Mouse (Mus musculus) intestine, embryonic 14.5 days (tissue): Measurements from ENCODE around the gene Esrrg. TPM values are rescaled to one million over a fixed set of nuclear protein-coding genes. Genes with fewer than 3 reads are reported as not detected.

Source experiments
- ATAC-seq: fragments of 200-750 bp; cut with Nextera tagmentation; replicated peaks from 2 replicates; pipeline ENCODE4 v1.8.0; 2017; ENCODE audit warnings: low read depth, moderate number of reproducible peaks, moderate TSS enrichment, moderate library complexity; ENCODE audit not compliant: low FRiP score, low TSS enrichment
- DNase-seq: peaks from one replicate; pipeline ENCODE4 v3.0.0-alpha.2; 2018; ENCODE audit warnings: low spot score
- H3K27ac ChIP-seq: fragments of 300-500 bp; sonication (generic); 2 replicates; pipeline ENCODE4 v1.5.1; 2014; ENCODE audit warnings: low read depth, mild to moderate bottlenecking, control low read depth
- H3K27me3 ChIP-seq: fragments of 300-500 bp; sonication (generic); replicated peaks from 2 replicates; pipeline ENCODE4 v1.6.1; 2014; ENCODE audit warnings: low read length, control low read depth; ENCODE audit not compliant: control insufficient read depth, insufficient read depth
- H3K36me3 ChIP-seq: fragments of 300-500 bp; sonication (generic); 2 replicates; pipeline ENCODE4 v1.6.1; 2014; ENCODE audit warnings: low read length, control low read depth; ENCODE audit not compliant: control insufficient read depth, insufficient read depth
- H3K4me1 ChIP-seq: fragments of 300-500 bp; sonication (generic); replicated peaks from 2 replicates; pipeline ENCODE4 v1.6.1; 2014; ENCODE audit warnings: low read length, control low read depth, mixed read lengths; ENCODE audit not compliant: control insufficient read depth, insufficient read depth
- H3K4me2 ChIP-seq: fragments of 300-500 bp; sonication (generic); 2 replicates; pipeline ENCODE4 v1.6.1; 2014; ENCODE audit warnings: low read length
- H3K4me3 ChIP-seq: fragments of 300-500 bp; sonication (generic); 2 replicates; pipeline ENCODE4 v1.5.1; 2014; ENCODE audit warnings: low read depth, low read length, control low read depth, mixed read lengths
- H3K9ac ChIP-seq: fragments of 300-500 bp; sonication (generic); 2 replicates; pipeline ENCODE4 v1.6.1; 2014; ENCODE audit warnings: mild to moderate bottlenecking, low read length
- H3K9me3 ChIP-seq: fragments of 300-500 bp; sonication (generic); 2 replicates; pipeline ENCODE4 v1.6.1; 2016; ENCODE audit warnings: low read length, control low read depth; ENCODE audit not compliant: control insufficient read depth
- WGBS: fragments of 180-500 bp; shearing (Covaris S2); extraction: QIAGEN DNeasy Blood & Tissue Kit; methylation state at CpG from one replicate; pipeline ENCODE4 v1.1.7; 2014; 5-methylcytosine and 5-hydroxymethylcytosine counted together
- polyA plus RNA-seq: library from polyadenylated mRNA; unstranded; fragments of >200 nt; fragmentation: Nextera tagmentation; extraction: Ambion mirVana; gene quantifications from 2 replicates; pipeline ENCODE4 v1.2.1, GENCODE M21; 2014

Esrrg gene
- polyA plus RNA-seq, 1 experiment from 2014 or later: 6.9 TPM

GRCm38 (mm10) chr1:187785226-187785625 is 176.6 kb downstream of the Esrrg start:
- Histone ChIP-seq H3K9me3 (no peaks in the 10 kb centered on the region), H3K27me3 (no peaks in the 10 kb centered on the region), H3K36me3 (no peaks in the 10 kb centered on the region), H3K4me1 (no peaks in the 10 kb centered on the region), H3K4me2 (no peak overlapping the region), H3K4me3 (no peak overlapping the region), H3K9ac (no peak overlapping the region), H3K27ac (no peak overlapping the region)
- DNase-seq (peak; percentile 20), ATAC-seq (no peak)
- 81% methylated on average over 4 of the region's 4 CpGs for WGBS

- 37% methylated on average over 7 of the region's 7 CpGs for WGBS
- ATAC-seq: no peak
Observed at GRCm38 (mm10) chr1:187787055-187788016, 178.7 kb downstream of the Esrrg start.

GRCm38 (mm10) chr1:187794240-187794930 is 185.8 kb downstream of the Esrrg start:
- no peak for DNase-seq
- no peak overlapping the region for H3K27ac ChIP-seq
- no peak for ATAC-seq
- H3K36me3 ChIP-seq: no peaks in the 10 kb centered on the region
- H3K4me3 ChIP-seq: no peak overlapping the region
- 85% methylated on average over 5 of the region's 5 CpGs for WGBS
- no peaks in the 10 kb centered on the region for H3K9me3 ChIP-seq
- no peak overlapping the region for H3K4me2 ChIP-seq
- no peak overlapping the region for H3K9ac ChIP-seq
- H3K27me3 ChIP-seq: no peaks in the 10 kb centered on the region
- H3K4me1 ChIP-seq: no peaks in the 10 kb centered on the region; the same call in 1 of the 2 replicates

More at GRCm38 (mm10) chr1:187787055-187788016, 178.7 kb downstream of the Esrrg start:
- H3K9me3 ChIP-seq: no peaks in the 10 kb centered on the region
- no peak overlapping the region for H3K9ac ChIP-seq
- H3K27me3 ChIP-seq: no peaks in the 10 kb centered on the region
- H3K4me2 ChIP-seq: no peak overlapping the region
- DNase-seq: peak; percentile 44
- no peaks in the 10 kb centered on the region for H3K4me1 ChIP-seq
- H3K36me3 ChIP-seq: no peaks in the 10 kb centered on the region
- no peak overlapping the region for H3K4me3 ChIP-seq
- H3K27ac ChIP-seq: no peak overlapping the region

- DNase-seq: no peak
- H3K4me1 ChIP-seq: no peaks in the 10 kb centered on the region; the same call in 1 of the 2 replicates
- 63% methylated on average over 3 of the region's 3 CpGs for WGBS
Observed at GRCm38 (mm10) chr1:187795551-187795950, 187.0 kb downstream of the Esrrg start.

GRCm38 (mm10) chr1:187799300-187799699 is 190.7 kb downstream of the Esrrg start:
- WGBS: 58% methylated on average over 7 of the region's 7 CpGs
- peaks cover 11% of the 10 kb centered on the region; the same call in 1 of the 2 replicates for H3K4me1 ChIP-seq
- no peak overlapping the region for H3K4me3 ChIP-seq
- no peak overlapping the region for H3K4me2 ChIP-seq
- DNase-seq (no peak), ATAC-seq (no peak)
- H3K36me3 ChIP-seq: no peaks in the 10 kb centered on the region
- H3K9me3 ChIP-seq: no peaks in the 10 kb centered on the region
- no peak overlapping the region for H3K27ac ChIP-seq
- no peaks in the 10 kb centered on the region for H3K27me3 ChIP-seq
- no peak overlapping the region for H3K9ac ChIP-seq

More at GRCm38 (mm10) chr1:187795551-187795950, 187.0 kb downstream of the Esrrg start:
- H3K9me3 ChIP-seq: no peaks in the 10 kb centered on the region
- no peak overlapping the region for H3K9ac ChIP-seq
- H3K4me3 ChIP-seq: no peak overlapping the region
- no peak for ATAC-seq
- no peaks in the 10 kb centered on the region for H3K36me3 ChIP-seq
- no peak overlapping the region for H3K27ac ChIP-seq
- no peak overlapping the region for H3K4me2 ChIP-seq
- no peaks in the 10 kb centered on the region for H3K27me3 ChIP-seq

- WGBS: 90% methylated on average over 10 of the region's 10 CpGs
- Histone ChIP-seq H3K9ac (no peak overlapping the region), H3K4me2 (no peak overlapping the region), H3K27me3 (no peaks in the 10 kb centered on the region), H3K4me1 (peaks cover 11% of the 10 kb centered on the region; the same call in 1 of the 2 replicates), H3K4me3 (no peak overlapping the region), H3K36me3 (no peaks in the 10 kb centered on the region), H3K9me3 (no peaks in the 10 kb centered on the region), H3K27ac (no peak overlapping the region)
- DNase-seq: no peak
- ATAC-seq: no peak
Observed at GRCm38 (mm10) chr1:187800761-187801160, 192.2 kb downstream of the Esrrg start.

- 37% methylated on average over 5 of the region's 5 CpGs for WGBS
Observed at GRCm38 (mm10) chr1:187803566-187803965, 195.0 kb downstream of the Esrrg start.

GRCm38 (mm10) chr1:187803997-187804396 is 195.4 kb downstream of the Esrrg start:
- Histone ChIP-seq H3K27ac (no peak overlapping the region), H3K9ac (no peak overlapping the region), H3K4me2 (no peak overlapping the region), H3K27me3 (no peaks in the 10 kb centered on the region), H3K9me3 (no peaks in the 10 kb centered on the region), H3K4me1 (peaks cover 11% of the 10 kb centered on the region; the same call in 1 of the 2 replicates), H3K36me3 (no peaks in the 10 kb centered on the region), H3K4me3 (no peak overlapping the region)
- WGBS: 19% methylated on average over 5 of the region's 5 CpGs
- ATAC-seq (no peak), DNase-seq (no peak)

More at GRCm38 (mm10) chr1:187803566-187803965, 195.0 kb downstream of the Esrrg start:
- no peaks in the 10 kb centered on the region for H3K36me3 ChIP-seq
- H3K27me3 ChIP-seq: no peaks in the 10 kb centered on the region
- ATAC-seq (no peak; the same call in 1 of the 2 replicates), DNase-seq (no peak)
- no peak overlapping the region for H3K4me3 ChIP-seq
- H3K27ac ChIP-seq: no peak overlapping the region
- H3K4me2 ChIP-seq: no peak overlapping the region
- H3K9ac ChIP-seq: no peak overlapping the region
- H3K9me3 ChIP-seq: no peaks in the 10 kb centered on the region
- peaks cover 11% of the 10 kb centered on the region; the same call in 1 of the 2 replicates for H3K4me1 ChIP-seq
